Mouse (Mus musculus) midbrain, embryonic 14.5 days (tissue): ENCODE measurements around the gene Prkn. TPM values are rescaled to one million over a fixed set of nuclear protein-coding genes. Genes with fewer than 3 reads are reported as not detected.

Experiments used
- ATAC-seq: fragments of 200-750 bp; cut with Nextera tagmentation; 2 replicates; pipeline ENCODE4 v1.8.0; 2017; ENCODE audit warnings: moderate number of reproducible peaks, moderate library complexity; ENCODE audit not compliant: low FRiP score, low TSS enrichment
- DNase-seq: peaks from one replicate; pipeline ENCODE4 v3.0.0-alpha.2; 2015
- H3K27ac ChIP-seq: fragments of 300-500 bp; sonication (generic); replicated peaks from 2 replicates; pipeline ENCODE4 v1.5.1; 2014; ENCODE audit warnings: mild to moderate bottlenecking, low read depth, low read length, moderate library complexity
- H3K27me3 ChIP-seq: fragments of 300-500 bp; sonication (generic); 2 replicates; pipeline ENCODE4 v1.6.1; 2014; ENCODE audit warnings: low read length, control low read depth, mixed read lengths; ENCODE audit not compliant: control insufficient read depth, insufficient read depth
- H3K36me3 ChIP-seq: fragments of 300-500 bp; sonication (generic); 2 replicates; pipeline ENCODE4 v1.6.1; 2014; ENCODE audit warnings: low read length, control low read depth; ENCODE audit not compliant: control insufficient read depth, insufficient read depth
- H3K4me1 ChIP-seq: fragments of 300-500 bp; sonication (generic); 2 replicates; pipeline ENCODE4 v1.6.1; 2014; ENCODE audit warnings: mild to moderate bottlenecking, antibody characterized with exemption, low read length, control low read depth; ENCODE audit not compliant: control insufficient read depth, insufficient read depth
- H3K4me2 ChIP-seq: fragments of 300-500 bp; sonication (generic); 2 replicates; pipeline ENCODE4 v1.6.1; 2014; ENCODE audit warnings: mild to moderate bottlenecking, low read length, moderate library complexity
- H3K4me3 ChIP-seq: fragments of 300-500 bp; sonication (generic); replicated peaks from 2 replicates; pipeline ENCODE4 v1.5.1; 2014; ENCODE audit warnings: low read depth, low read length
- H3K9ac ChIP-seq: fragments of 300-500 bp; sonication (generic); replicated peaks from 2 replicates; pipeline ENCODE4 v1.6.1; 2014; ENCODE audit warnings: mild to moderate bottlenecking, low read length, moderate library complexity
- H3K9me3 ChIP-seq: fragments of 300-500 bp; sonication (generic); 2 replicates; pipeline ENCODE4 v1.6.1; 2016; ENCODE audit warnings: low read length, control low read depth, mixed read lengths; ENCODE audit not compliant: control insufficient read depth
- WGBS: fragments of 180-500 bp; shearing (Covaris S2); extraction: QIAGEN DNeasy Blood & Tissue Kit; methylation state at CpG from one replicate; pipeline ENCODE4 v1.1.7; 2014; 5-methylcytosine and 5-hydroxymethylcytosine counted together
- polyA plus RNA-seq: library from polyadenylated mRNA; unstranded; fragments of >200 nt; fragmentation: Nextera tagmentation; extraction: Ambion mirVana; gene quantifications from 2 replicates; pipeline ENCODE4 v1.2.1, GENCODE M21; 2014

Gene Prkn
- polyA plus RNA-seq, 1 experiment from 2014 or later, result 4.4 TPM

GRCm38 (mm10) chr17:12094827-12095590 is 1254.8 kb downstream of the Prkn start:
- ATAC-seq (no peak), DNase-seq (no peak)
- Histone ChIP-seq H3K36me3 (no peaks in the 10 kb centered on the region), H3K27ac (no peak overlapping the region), H3K4me3 (no peak overlapping the region), H3K9ac (no peak overlapping the region), H3K9me3 (no peaks in the 10 kb centered on the region), H3K27me3 (no peaks in the 10 kb centered on the region), H3K4me2 (no peak overlapping the region), H3K4me1 (0 out of 2 replicates have a peak, but pooled peaks cover 6% of the 10 kb centered on the region)
- 86% methylated on average over 9 of the region's 9 CpGs for WGBS

DNA sequence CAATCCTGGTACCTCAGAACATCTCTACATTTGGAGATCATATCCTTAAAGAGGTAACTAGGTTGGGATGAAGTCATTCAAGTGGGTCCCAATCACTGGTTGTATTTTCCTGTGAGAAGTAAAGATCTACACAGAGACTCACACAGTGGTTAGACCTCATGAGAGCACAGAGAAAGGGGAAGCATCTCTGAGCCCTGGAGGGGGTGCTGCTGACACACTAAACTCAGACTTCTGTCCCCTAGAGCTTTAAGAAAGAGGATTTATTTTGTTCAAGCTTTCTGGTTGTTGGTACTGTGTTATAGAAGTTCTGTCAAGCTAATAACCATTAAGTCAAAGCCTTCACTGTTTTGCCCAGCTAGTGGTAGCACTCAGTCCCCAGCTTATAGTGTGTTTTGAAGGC is 1259.2 kb downstream of the Prkn start:
- Histone ChIP-seq H3K4me3 (no peak overlapping the region), H3K9me3 (no peaks in the 10 kb centered on the region), H3K9ac (no peak overlapping the region), H3K27ac (no peak overlapping the region), H3K4me2 (no peak overlapping the region), H3K36me3 (no peaks in the 10 kb centered on the region), H3K27me3 (no peaks in the 10 kb centered on the region), H3K4me1 (no peaks in the 10 kb centered on the region)
- no peak for ATAC-seq
- DNase-seq, result no peak

- no peak overlapping the region for H3K4me2 ChIP-seq
- ATAC-seq (no peak), DNase-seq (no peak)
- no peak overlapping the region for H3K4me3 ChIP-seq
- H3K36me3 ChIP-seq, result no peaks in the 10 kb centered on the region
- no peak overlapping the region for H3K9ac ChIP-seq
- H3K27me3 ChIP-seq, result no peaks in the 10 kb centered on the region
- H3K9me3 ChIP-seq, result no peaks in the 10 kb centered on the region
- H3K4me1 ChIP-seq, result no peaks in the 10 kb centered on the region
- no peak overlapping the region for H3K27ac ChIP-seq
- WGBS, result 96% methylated on average over 10 of the region's 10 CpGs
These were observed 1262.1 kb downstream of the Prkn start for GRCm38 (mm10) chr17:12102326-12102725.

- 78% methylated on average over 6 of the region's 6 CpGs for WGBS
- no peak overlapping the region for H3K4me3 ChIP-seq
- no peak for DNase-seq
These were observed 1263.6 kb downstream of the Prkn start for GRCm38 (mm10) chr17:12103781-12104180.

DNA sequence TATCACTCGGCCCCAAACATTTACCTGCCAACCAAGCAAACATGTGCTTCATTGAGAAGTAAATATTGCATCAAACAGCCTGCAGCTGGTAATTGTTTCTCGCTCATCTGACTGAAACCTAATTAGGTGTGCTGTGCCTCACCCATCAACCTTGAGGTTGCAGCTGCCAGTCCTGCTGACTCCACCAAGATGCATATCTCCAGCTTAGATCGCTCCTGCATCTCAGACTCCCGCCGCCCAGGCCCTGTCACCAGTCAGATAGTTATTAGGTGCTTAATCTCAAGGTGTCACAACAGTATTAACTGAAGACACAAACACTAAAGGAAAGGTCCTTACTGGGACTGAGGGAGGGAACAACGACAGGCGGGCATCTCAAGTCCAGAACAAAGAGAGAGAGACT is 1264.1 kb downstream of the Prkn start:
- Histone ChIP-seq H3K27ac (no peak overlapping the region), H3K4me1 (no peaks in the 10 kb centered on the region), H3K9me3 (no peaks in the 10 kb centered on the region), H3K4me3 (no peak overlapping the region), H3K4me2 (no peak overlapping the region), H3K27me3 (no peaks in the 10 kb centered on the region), H3K36me3 (no peaks in the 10 kb centered on the region), H3K9ac (no peak overlapping the region)
- DNase-seq, result no peak
- 93% methylated on average over 7 of the region's 7 CpGs for WGBS
- no peak for ATAC-seq

More at GRCm38 (mm10) chr17:12103781-12104180, 1263.6 kb downstream of the Prkn start:
- ATAC-seq, result no peak
- Histone ChIP-seq H3K27ac (no peak overlapping the region), H3K9me3 (no peaks in the 10 kb centered on the region), H3K9ac (no peak overlapping the region), H3K4me1 (no peaks in the 10 kb centered on the region), H3K4me2 (no peak overlapping the region), H3K27me3 (no peaks in the 10 kb centered on the region), H3K36me3 (no peaks in the 10 kb centered on the region)

DNA sequence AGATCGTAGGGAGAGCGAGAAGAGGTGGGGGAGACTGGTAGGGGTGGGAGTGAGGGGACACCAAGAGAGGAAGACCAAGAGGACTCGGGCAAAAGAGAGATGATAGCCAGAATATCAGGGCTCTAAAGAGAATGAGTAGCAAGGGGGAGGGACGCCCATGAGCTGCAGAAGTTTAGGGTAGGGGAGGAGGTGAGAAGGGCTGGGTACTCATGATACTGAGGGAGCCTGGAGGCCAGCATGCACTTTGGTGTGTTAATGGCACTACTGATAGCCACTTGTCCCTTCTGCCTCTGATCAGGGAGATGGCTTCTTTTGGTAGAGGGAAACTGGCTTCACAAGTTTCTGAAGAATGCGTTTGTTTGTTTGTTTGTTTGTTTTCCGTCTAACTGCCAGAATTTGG is 1264.5 kb downstream of the Prkn start:
- H3K9ac ChIP-seq, result no peak overlapping the region
- no peaks in the 10 kb centered on the region for H3K36me3 ChIP-seq
- no peaks in the 10 kb centered on the region for H3K27me3 ChIP-seq
- H3K27ac ChIP-seq, result no peak overlapping the region
- H3K4me1 ChIP-seq, result no peaks in the 10 kb centered on the region
- no peak for DNase-seq
- H3K9me3 ChIP-seq, result no peaks in the 10 kb centered on the region
- WGBS, result 90% methylated on average over 6 of the region's 6 CpGs
- no peak for ATAC-seq
- no peak overlapping the region for H3K4me3 ChIP-seq
- no peak overlapping the region for H3K4me2 ChIP-seq

- no peak overlapping the region for H3K4me2 ChIP-seq
- no peak overlapping the region for H3K4me3 ChIP-seq
- H3K27ac ChIP-seq, result no peak overlapping the region
- H3K36me3 ChIP-seq, result no peaks in the 10 kb centered on the region
- no peak for ATAC-seq
- no peaks in the 10 kb centered on the region for H3K27me3 ChIP-seq
- 48% methylated on average over 4 of the region's 4 CpGs for WGBS
- no peak for DNase-seq
- H3K4me1 ChIP-seq, result no peaks in the 10 kb centered on the region
- H3K9me3 ChIP-seq, result no peaks in the 10 kb centered on the region
- H3K9ac ChIP-seq, result no peak overlapping the region
These were observed 1266.1 kb downstream of the Prkn start for GRCm38 (mm10) chr17:12106255-12106654.

Other genes with a start within 250 kb of the Prkn start
- gene Pacrg, start 73 bp upstream of the Prkn start, polyA plus RNA-seq, result 9.2 and 13.6 TPM in 2 replicates